Mouse (Mus musculus): Measurements from ENCODE around the gene Olfr1425. TPM values are rescaled to one million over a fixed set of nuclear protein-coding genes. Genes with fewer than 3 reads are reported as not detected.
"Not testable (repeated sequence)": the region's sequence is repeated elsewhere in the genome, so short reads cannot be mapped to it uniquely, and the experiment has no call there.

Olfr1425 gene
- total RNA-seq (2022), result not detected

- not testable (repeated sequence) for DNase-seq (ENCODE audit: low spot score in 2 of 2)
Observed at GRCm38 (mm10) chr19:12077631-12078030, at the start of gene Olfr1425. Gene Olfr1425 (minus strand): TSS chr19:12077731.

GRCm38 (mm10) chr19:12123103-12123502 lies 45.6 kb upstream of the Olfr1425 start, which contains the start of gene Olfr76:
Gene Olfr76 (minus strand): TSS chr19:12123203.
- no peak for DNase-seq (ENCODE audit: low spot score in 2 of 2)

- no peak for DNase-seq (ENCODE audit: low spot score in 2 of 2)
Observed at GRCm38 (mm10) chr19:12116464-12116863, 38.9 kb upstream of the Olfr1425 start.

- DNase-seq (ENCODE audit: low spot score in 2 of 2), result no peak
Observed at GRCm38 (mm10) chr19:12115797-12116196, 38.3 kb upstream of the Olfr1425 start, which contains the start of gene Olfr1428. Gene Olfr1428 (minus strand): TSS chr19:12115897.

- no peak for DNase-seq (ENCODE audit: low spot score in 2 of 2)
Observed at GRCm38 (mm10) chr19:12113807-12114206, 36.3 kb upstream of the Olfr1425 start.

GRCm38 (mm10) chr19:12104541-12104940 lies 27.0 kb upstream of the Olfr1425 start:
- no peak for DNase-seq (ENCODE audit: low spot score in 2 of 2)

- no peak for DNase-seq (ENCODE audit: low spot score in 2 of 2)
Observed at GRCm38 (mm10) chr19:12103234-12103633, 25.7 kb upstream of the Olfr1425 start, which contains the start of gene Olfr1427. Gene Olfr1427 (minus strand): TSS chr19:12103334.

- no peak for DNase-seq (ENCODE audit: low spot score in 2 of 2)
Observed at GRCm38 (mm10) chr19:12091913-12092312, 14.4 kb upstream of the Olfr1425 start, which contains the start of gene Olfr1426. Gene Olfr1426 (minus strand): TSS chr19:12092013.

- DNase-seq (ENCODE audit: low spot score in 2 of 2), result not testable (repeated sequence)
Observed at GRCm38 (mm10) chr19:12069546-12069945, 8.0 kb downstream of the Olfr1425 start.

GRCm38 (mm10) chr19:12067806-12068205 lies 9.7 kb downstream of the Olfr1425 start:
- DNase-seq (ENCODE audit: low spot score in 2 of 2), result not testable (repeated sequence)

GRCm38 (mm10) chr19:12062582-12062981 lies 14.9 kb downstream of the Olfr1425 start, which contains the start of gene Olfr1424:
Gene Olfr1424 (minus strand): TSS chr19:12062682.
- DNase-seq (ENCODE audit: low spot score in 2 of 2), result not testable (repeated sequence)

GRCm38 (mm10) chr19:12043163-12043562 lies 34.4 kb downstream of the Olfr1425 start:
- no peak for DNase-seq (ENCODE audit: low spot score in 2 of 2)

GRCm38 (mm10) chr19:12041217-12041616 lies 36.3 kb downstream of the Olfr1425 start, which contains the start of gene Olfr1423:
Gene Olfr1423 (minus strand): TSS chr19:12041317.
- no peak for DNase-seq (ENCODE audit: low spot score in 2 of 2)

GRCm38 (mm10) chr19:12037727-12038126 lies 39.8 kb downstream of the Olfr1425 start:
- DNase-seq (ENCODE audit: low spot score in 2 of 2), result no peak

GRCm38 (mm10) chr19:12026606-12027005 lies 50.9 kb downstream of the Olfr1425 start:
- DNase-seq (ENCODE audit: low spot score in 2 of 2), result no peak

GRCm38 (mm10) chr19:12025333-12025732 lies 52.2 kb downstream of the Olfr1425 start:
- no peak for DNase-seq (ENCODE audit: low spot score in 2 of 2)

GRCm38 (mm10) chr19:12024149-12024548 lies 53.4 kb downstream of the Olfr1425 start:
- no peak for DNase-seq (ENCODE audit: low spot score in 2 of 2)

Other genes with a start within 250 kb of the Olfr1425 start
- gene Olfr1417, start 238.5 kb downstream of the Olfr1425 start, total RNA-seq (2022), result not detected
- not detected for gene Olfr1418, start 216.7 kb downstream of the Olfr1425 start, total RNA-seq (2022)
- gene Olfr1419, start 202.6 kb downstream of the Olfr1425 start, total RNA-seq (2022), result under 1 TPM in 1 of 4 experiments, not detected in 3; 0.13 TPM
- not detected for gene Olfr1420, start 191.2 kb downstream of the Olfr1425 start, total RNA-seq (2022)
- 10 to 100 TPM; 19.4 to 22.9 (median 21.1) TPM for gene Patl1, start 165.3 kb downstream of the Olfr1425 start, total RNA-seq (2022)
- 10 to 100 TPM; 56.8 to 62.7 (median 59.6) TPM for gene Osbp, start 111.8 kb downstream of the Olfr1425 start, total RNA-seq (2022)
- gene Olfr1423, start 36.4 kb downstream of the Olfr1425 start, total RNA-seq (2022), result not detected
- not detected for gene Olfr1424, start 15.0 kb downstream of the Olfr1425 start, total RNA-seq (2022)
- not detected for gene Olfr1426, start 14.3 kb upstream of the Olfr1425 start, total RNA-seq (2022)
- gene Olfr1427, start 25.6 kb upstream of the Olfr1425 start, total RNA-seq (2022), result not detected
- gene Olfr1428, start 38.2 kb upstream of the Olfr1425 start, total RNA-seq (2022), result not detected
- gene Olfr76, start 45.5 kb upstream of the Olfr1425 start, total RNA-seq (2022), result not detected
- gene Olfr1555-ps1, start 92.4 kb upstream of the Olfr1425 start, total RNA-seq (2022), result not detected
- not detected for gene Olfr1431, start 122.9 kb upstream of the Olfr1425 start, total RNA-seq (2022)
- not detected for gene Olfr1432, start 154.9 kb upstream of the Olfr1425 start, total RNA-seq (2022)
- gene Olfr262, start 163.9 kb upstream of the Olfr1425 start, total RNA-seq (2022), result not detected
- not detected for gene Olfr235, start 183.3 kb upstream of the Olfr1425 start, total RNA-seq (2022)
- not detected for gene Olfr1434, start 202.1 kb upstream of the Olfr1425 start, total RNA-seq (2022)
- not detected for gene Olfr1436, start 221.4 kb upstream of the Olfr1425 start, total RNA-seq (2022)
- not detected for gene Olfr1437, start 247.4 kb upstream of the Olfr1425 start, total RNA-seq (2022)

All from left cerebral cortex, adult 8-10 months (tissue).